Mouse (Mus musculus) urinary bladder, postnatal 10 days (tissue): ENCODE measurements around the gene Defb45.

ENCODE experiments used
- DNase-seq: peaks from one replicate; pipeline ENCODE4 v3.0.0; 2022; ENCODE audit warnings: low spot score

The Defb45 gene

DNA sequence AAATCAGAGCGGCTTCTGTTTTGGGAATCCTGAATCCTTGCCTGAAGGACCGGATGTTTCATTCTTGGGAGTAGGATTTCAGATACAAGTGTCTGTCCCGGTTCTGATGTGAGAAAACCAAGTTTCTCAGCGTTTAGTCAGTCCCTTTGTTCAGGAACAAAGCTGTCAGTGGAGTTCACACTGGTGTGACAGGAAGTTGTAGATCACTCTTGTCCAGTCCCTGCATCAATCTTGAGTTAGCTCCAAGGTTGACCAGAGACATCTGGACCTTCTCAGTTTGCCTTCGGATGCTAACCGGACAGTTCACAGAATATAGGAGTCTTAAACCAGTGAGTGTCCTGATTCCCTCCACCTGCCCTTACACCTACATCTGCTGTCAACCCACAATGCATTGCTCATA is 8.5 kb upstream of the Defb45 start:
- DNase-seq: no peak

- DNase-seq: no peak
Measured at GRCm38 (mm10) chr2:152604057-152604456, 4.9 kb upstream of the Defb45 start, which contains the start of gene Defb36. Defb36 (plus strand) TSS chr2:152604327.

DNA sequence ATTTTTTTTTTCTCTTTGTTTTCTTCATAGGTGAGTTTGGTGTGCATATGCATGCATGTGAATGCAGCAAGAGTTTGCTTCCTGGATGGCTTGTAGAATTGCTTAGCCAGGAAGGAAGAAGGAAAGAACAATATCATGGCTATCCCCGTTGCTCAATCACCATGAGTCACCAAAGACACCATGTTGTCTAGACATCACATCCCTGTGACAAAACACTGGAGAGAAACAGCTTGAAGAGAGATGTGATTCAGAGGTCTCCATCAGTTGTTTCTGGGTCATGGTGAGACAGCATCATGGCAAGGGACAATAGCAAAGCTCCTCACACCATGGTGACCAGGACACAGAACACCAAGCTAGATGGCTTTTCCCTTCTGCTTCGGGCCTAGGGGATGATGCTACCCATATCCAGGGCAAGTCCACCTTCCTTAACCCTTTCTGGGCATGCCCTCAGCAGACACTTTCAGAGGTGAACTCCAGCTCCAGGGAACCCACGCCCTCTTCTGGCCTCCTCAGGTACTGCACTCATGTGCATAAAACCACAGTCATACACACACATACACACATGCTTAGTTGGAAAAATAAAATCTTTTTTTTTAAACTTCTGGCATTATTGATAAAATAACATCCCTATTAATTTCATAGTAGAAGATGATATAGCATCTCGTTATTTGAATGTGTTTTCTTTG is 2.2 kb upstream of the Defb45 start:
- no peak for DNase-seq

DNA sequence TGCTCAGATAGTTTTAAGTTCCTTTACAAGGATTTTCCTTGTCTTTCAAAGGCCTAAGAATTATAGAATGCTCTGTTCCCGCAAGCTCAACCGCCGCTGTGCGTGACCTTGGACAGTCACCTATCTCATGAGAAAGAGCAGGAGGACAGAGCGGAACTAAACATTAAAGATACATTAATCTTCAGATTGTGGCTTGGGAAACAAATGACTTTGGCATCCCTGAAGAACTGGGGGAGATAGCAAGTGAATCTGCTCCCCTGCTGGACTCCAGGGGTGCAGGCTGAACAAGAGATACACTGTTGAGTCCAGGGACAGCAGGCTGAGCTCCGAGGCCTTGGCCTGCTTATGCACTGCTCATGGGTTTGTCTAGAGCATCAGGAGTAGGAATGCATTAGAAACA is 877 bp upstream of the Defb45 start:
- DNase-seq: no peak

GRCm38 (mm10) chr2:152589021-152589420 is 10.2 kb downstream of the Defb45 start:
- no peak for DNase-seq

- DNase-seq: no peak
Measured at GRCm38 (mm10) chr2:152588450-152588849, 10.7 kb downstream of the Defb45 start.

DNA sequence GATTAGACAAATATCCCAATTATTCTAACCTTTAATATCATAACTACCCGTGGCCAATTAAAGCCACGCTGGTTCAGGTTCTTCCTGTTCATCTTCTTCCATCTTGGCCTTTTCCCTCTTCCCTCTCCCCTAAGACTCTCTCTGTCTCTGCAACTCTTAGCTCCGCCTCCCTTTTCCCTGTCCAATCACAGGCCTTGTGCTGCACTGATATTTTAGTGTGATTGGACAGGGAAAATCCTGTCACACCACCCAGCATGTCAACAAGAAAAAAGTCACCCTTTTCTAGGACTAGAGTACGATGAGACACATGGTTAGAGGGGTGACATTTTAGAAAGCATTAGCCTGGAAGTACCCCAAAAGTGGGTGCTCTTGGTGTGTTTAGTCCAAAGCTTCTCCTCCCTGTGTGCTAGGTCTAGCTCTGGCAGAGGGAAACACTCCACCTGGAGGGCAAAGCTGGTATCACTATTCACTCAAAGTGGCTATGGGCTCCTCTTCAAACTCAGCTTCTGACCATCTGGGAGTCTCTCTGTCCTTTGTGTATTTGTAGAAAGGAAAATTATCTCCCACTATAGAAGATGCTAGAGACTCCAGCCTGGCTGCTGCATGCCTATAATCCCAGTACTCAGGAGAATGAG is 12.2 kb downstream of the Defb45 start:
- DNase-seq: no peak

GRCm38 (mm10) chr2:152580612-152581011 is 18.6 kb downstream of the Defb45 start:
- DNase-seq: no peak

GRCm38 (mm10) chr2:152580107-152580506 is 19.1 kb downstream of the Defb45 start, which contains the start of gene Defb19:
Defb19 (minus strand) TSS chr2:152580312.
- DNase-seq: no peak

GRCm38 (mm10) chr2:152573484-152573883 is 25.7 kb downstream of the Defb45 start:
- DNase-seq: no peak

GRCm38 (mm10) chr2:152572114-152572794 is 26.9 kb downstream of the Defb45 start, which contains the start of gene Defb21:
Defb21 (plus strand) TSS chr2:152572744.
- DNase-seq: no peak

DNA sequence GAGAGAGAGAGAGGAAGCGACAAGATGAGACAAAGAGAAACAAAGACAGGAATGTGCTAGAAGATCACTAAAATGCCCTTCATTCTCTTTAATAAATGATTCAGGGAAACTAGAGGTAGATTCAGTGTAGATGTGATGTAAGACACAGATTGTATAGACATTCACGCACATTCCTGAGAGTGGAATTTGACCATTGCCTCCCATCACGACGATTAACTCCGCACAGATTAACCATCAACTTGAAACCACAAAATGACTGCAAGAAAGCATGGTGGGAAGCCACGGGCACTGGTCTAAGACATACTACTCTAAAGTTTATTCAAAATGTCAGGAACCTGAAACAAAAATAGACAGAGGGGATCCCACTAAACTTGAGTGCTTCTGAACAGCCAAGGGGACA is 28.9 kb downstream of the Defb45 start:
- DNase-seq: no peak

- no peak for DNase-seq
Measured at GRCm38 (mm10) chr2:152569881-152570280, 29.3 kb downstream of the Defb45 start.

DNA sequence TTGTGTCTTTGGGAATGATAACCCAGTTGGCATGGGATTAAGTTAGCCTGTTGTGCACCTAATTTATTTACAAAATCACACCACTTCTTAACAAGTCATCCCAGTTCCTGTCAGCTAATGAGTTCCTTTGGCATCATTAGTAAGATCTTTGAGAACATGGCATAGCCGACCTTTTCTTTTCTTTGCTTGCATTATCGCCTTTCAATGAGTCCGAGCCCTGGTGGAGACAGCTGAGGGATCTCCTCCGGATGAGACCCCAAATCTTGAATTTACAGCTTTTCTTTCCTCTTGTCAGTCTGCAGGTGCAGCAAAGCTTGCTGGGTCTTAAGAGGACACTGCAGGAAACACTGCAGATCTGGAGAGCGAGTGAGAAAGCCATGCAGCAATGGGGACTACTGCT is 30.2 kb downstream of the Defb45 start, which contains the start of gene Gm17416:
TSS of gene Gm17416 (plus strand) at position 301 of the 400 bp plus-strand sequence.
- no peak for DNase-seq

DNA sequence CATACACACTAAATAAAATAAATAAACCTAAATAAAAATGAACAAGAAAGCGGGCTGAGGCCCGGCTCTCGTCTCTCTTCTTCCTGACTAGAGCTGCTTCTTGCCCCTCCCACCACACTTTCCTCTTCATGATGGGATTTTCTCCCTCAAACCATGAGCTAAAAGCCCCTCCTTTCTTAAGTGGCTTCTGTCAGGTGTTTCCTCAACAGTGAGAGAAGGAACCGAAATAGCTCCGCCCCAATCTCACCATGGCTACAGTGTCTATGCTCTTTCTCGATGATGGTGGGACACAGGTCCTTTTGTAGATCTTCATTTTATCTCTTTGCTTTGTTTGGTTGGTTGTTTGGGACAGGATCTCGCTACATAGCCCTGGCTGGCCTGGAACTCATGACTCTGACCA is 42.5 kb downstream of the Defb45 start:
- no peak for DNase-seq

DNA sequence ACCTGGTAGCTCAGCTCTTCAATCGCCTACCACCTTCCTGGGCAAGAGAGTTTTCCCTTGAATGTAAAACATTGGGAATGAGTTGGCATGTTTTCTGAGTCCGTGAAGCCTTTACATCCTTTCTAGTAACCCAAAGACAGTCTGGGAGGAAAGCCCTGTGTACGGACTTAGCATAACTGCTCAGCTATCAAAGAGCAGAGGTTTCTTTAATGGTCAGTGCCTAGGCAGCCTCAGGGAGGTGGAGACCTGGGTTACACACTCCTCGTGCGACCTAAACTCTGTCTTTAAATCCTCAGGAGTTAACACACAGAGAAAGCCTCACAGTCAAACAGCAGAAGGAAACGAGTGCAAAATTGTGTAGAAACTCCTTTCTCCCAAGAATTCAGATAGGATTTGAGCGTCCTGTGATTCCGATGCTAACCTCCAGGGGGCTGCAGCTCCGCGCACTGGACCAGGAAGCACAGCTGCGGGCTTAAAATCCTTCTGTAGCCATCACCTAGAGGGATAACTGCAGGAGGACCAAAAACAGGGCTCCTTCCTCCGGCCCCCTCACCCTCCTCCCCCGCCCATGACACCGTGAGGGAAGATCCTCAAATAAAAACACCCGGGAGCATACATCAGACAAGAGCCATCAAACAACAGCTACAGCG is 45.3 kb downstream of the Defb45 start:
- DNase-seq: no peak

GRCm38 (mm10) chr2:152548124-152548523 is 51.1 kb downstream of the Defb45 start:
- DNase-seq: no peak

- DNase-seq: no peak
Measured at GRCm38 (mm10) chr2:152544691-152545090, 54.5 kb downstream of the Defb45 start.

DNA sequence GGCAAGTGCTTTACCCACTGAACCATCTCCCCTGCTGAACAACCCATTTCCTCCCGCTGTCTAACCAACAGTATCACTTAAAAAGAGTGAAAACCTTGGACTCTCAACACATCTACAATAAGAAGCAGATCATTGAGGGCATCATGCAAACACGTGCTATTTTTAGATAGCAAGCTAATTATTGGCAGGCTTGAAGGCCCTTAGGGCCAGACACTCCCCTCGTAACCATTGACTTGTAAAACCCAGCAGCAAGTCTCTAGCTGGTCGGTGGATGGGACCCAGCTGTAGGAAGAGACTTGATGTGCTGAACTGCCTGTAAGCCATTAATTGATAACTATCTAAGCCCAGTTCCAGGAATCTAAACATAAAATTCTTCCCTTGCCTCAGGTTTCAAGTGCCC is 55.7 kb downstream of the Defb45 start:
- DNase-seq: no peak
